Mouse (Mus musculus) kidney, adult 10 weeks (tissue): ENCODE measurements around the gene Scgb1b2. TPM values are rescaled to one million over a fixed set of nuclear protein-coding genes. Genes with fewer than 3 reads are reported as not detected.

Experiments used
- polyA plus RNA-seq: library from polyadenylated mRNA; stranded (reverse); fragments of 350-450 nt; fragmentation: Illumina TruSeq; extraction: RNeasy Lipid Tissue Mini Kit (QIAGEN cat#74804); gene quantifications from one replicate; pipeline ENCODE4 v1.2.3, GENCODE M21; 2014; ENCODE audit warnings: low read depth, low replicate concordance

Gene Scgb1b2
- not detected for polyA plus RNA-seq

GRCm38 (mm10) chr7:31291721-31292120 is at the start of gene Scgb1b2:
Scgb1b2 (minus strand) TSS chr7:31291821.

DNA sequence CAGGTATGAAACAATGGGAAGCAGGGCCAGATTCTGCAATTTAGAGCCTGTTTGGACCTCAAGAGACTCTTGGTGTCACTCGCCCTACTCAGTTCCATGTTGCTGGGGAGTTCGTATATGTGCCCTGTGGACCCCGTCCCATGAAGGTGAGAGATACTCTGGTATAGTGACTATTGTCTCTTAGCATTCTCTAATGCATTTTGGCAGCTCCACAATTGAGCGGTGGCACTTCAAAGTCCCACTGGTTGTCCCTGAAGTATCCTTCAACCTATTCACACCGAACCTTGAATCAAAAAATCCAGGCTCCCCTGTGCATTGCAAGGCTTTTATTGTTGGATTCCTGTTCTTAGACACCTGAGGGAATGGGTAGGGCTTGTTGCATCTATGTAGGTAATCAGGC is 1.4 kb downstream of the Scgb1b2 start, which contains the start of gene Scgb2b2:
Scgb2b2 (plus strand) TSS at position 301 of the 400 bp plus-strand sequence.

Other genes starting within 250 kb of the Scgb1b2 start
- gene Fxyd5, start 249.3 kb downstream of the Scgb1b2 start, polyA plus RNA-seq = 3.3 TPM
- not detected for gene Fxyd7, start 240.4 kb downstream of the Scgb1b2 start, polyA plus RNA-seq
- gene Fxyd1, start 234.6 kb downstream of the Scgb1b2 start, polyA plus RNA-seq = not detected
- 0.12 TPM for gene Lgi4, start 232.5 kb downstream of the Scgb1b2 start, polyA plus RNA-seq
- not detected for gene Fxyd3, start 215.1 kb downstream of the Scgb1b2 start, polyA plus RNA-seq
- 7.6 TPM for gene Hpn, start 176.5 kb downstream of the Scgb1b2 start, polyA plus RNA-seq
- 1.9 TPM for gene Scn1b, start 164.8 kb downstream of the Scgb1b2 start, polyA plus RNA-seq
- gene Gramd1a, start 135.9 kb downstream of the Scgb1b2 start, polyA plus RNA-seq = 3.3 TPM
- not detected for gene Scgb2b2, start 1.3 kb downstream of the Scgb1b2 start, polyA plus RNA-seq
- not detected for gene Scgb2b3, start 70.3 kb upstream of the Scgb1b2 start, polyA plus RNA-seq
- gene Scgb1b3, start 83.8 kb upstream of the Scgb1b2 start, polyA plus RNA-seq = not detected